Mouse (Mus musculus) olfactory bulb, adult 2 months (tissue): ENCODE results near the gene St6galnac3.

Experiments used
- CTCF ChIP-seq: fragments of 200-500 bp; IDR thresholded peaks from 2 replicates; pipeline ENCODE4 v1.5.1; 2012; ENCODE audit warnings: low read depth, mild to moderate bottlenecking, low read length, moderate library complexity; ENCODE audit not compliant: insufficient read depth
- POLR2A ChIP-seq: fragments of 200-500 bp; IDR thresholded peaks from 2 replicates; pipeline ENCODE4 v1.6.1; 2012; ENCODE audit warnings: mild to moderate bottlenecking, low read depth, low read length, moderate library complexity; ENCODE audit not compliant: insufficient read depth

DNA sequence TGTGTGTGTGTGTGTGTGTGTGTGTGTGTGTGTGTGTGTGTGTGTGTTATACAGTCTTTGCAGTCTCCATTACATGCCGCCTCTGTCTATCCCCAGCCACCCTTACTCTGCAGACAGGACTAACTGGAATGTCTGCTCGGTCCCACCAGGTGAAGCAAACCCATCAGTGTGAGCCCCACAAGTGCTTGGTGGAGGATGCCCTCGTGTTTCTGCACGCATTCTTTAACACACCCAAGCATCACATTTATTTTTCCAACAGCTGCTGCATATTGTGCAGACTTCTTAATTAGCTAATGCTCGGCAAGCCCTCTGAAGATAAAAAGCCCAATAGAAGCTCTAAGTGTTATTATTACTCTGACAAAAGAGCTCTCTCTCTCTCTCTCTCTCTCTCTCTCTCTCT lies 268.7 kb downstream of the St6galnac3 start:
- TF ChIP-seq CTCF (no peak), POLR2A (no peak)
